Mouse (Mus musculus) hindbrain, embryonic 10.5 days (tissue): ENCODE data around the gene Cdh22. TPM values are rescaled to one million over a fixed set of nuclear protein-coding genes. Genes with fewer than 3 reads are reported as not detected.
A peak's percentile ranks its signal among the peaks of the same experiment; 100 is the strongest.

ENCODE experiments used
- DNase-seq: peaks from one replicate; pipeline ENCODE4 v3.0.0-alpha.2; 2017; ENCODE audit warnings: low spot score
- H3K27ac ChIP-seq: fragments of 300-500 bp; sonication (generic); 2 replicates; pipeline ENCODE4 v1.5.1; 2016; ENCODE audit warnings: mild to moderate bottlenecking, moderate library complexity
- H3K27me3 ChIP-seq: fragments of 300-500 bp; sonication (generic); 2 replicates; pipeline ENCODE4 v1.6.1; 2016; ENCODE audit warnings: mild to moderate bottlenecking; ENCODE audit not compliant: poor library complexity, insufficient read depth, severe bottlenecking
- H3K36me3 ChIP-seq: fragments of 300-500 bp; sonication (generic); 2 replicates; pipeline ENCODE4 v1.6.1; 2016; ENCODE audit warnings: mild to moderate bottlenecking, moderate library complexity
- H3K4me1 ChIP-seq: fragments of 300-500 bp; sonication (generic); replicated peaks from 2 replicates; pipeline ENCODE4 v1.6.1; 2016; ENCODE audit warnings: mild to moderate bottlenecking
- H3K4me3 ChIP-seq: fragments of 300-500 bp; sonication (generic); 2 replicates; pipeline ENCODE4 v1.5.1; 2016; ENCODE audit warnings: mild to moderate bottlenecking, moderate library complexity
- H3K9me3 ChIP-seq: fragments of 300-500 bp; sonication (generic); 2 replicates; pipeline ENCODE4 v1.6.1; 2016; ENCODE audit warnings: mild to moderate bottlenecking, moderate library complexity
- WGBS: fragments of 180-500 bp; shearing (Covaris S2); methylation state at CpG from one replicate; pipeline ENCODE4 v1.1.7; 2016; 5-methylcytosine and 5-hydroxymethylcytosine counted together
- polyA plus RNA-seq: library from polyadenylated mRNA; unstranded; fragments of >200 nt; fragmentation: Nextera tagmentation; extraction: Ambion mirVana; gene quantifications from 2 replicates; pipeline ENCODE4 v1.2.1, GENCODE M21; 2016

Cdh22 gene
- polyA plus RNA-seq, 1 experiment from 2014 or later: 8.7 TPM

DNA sequence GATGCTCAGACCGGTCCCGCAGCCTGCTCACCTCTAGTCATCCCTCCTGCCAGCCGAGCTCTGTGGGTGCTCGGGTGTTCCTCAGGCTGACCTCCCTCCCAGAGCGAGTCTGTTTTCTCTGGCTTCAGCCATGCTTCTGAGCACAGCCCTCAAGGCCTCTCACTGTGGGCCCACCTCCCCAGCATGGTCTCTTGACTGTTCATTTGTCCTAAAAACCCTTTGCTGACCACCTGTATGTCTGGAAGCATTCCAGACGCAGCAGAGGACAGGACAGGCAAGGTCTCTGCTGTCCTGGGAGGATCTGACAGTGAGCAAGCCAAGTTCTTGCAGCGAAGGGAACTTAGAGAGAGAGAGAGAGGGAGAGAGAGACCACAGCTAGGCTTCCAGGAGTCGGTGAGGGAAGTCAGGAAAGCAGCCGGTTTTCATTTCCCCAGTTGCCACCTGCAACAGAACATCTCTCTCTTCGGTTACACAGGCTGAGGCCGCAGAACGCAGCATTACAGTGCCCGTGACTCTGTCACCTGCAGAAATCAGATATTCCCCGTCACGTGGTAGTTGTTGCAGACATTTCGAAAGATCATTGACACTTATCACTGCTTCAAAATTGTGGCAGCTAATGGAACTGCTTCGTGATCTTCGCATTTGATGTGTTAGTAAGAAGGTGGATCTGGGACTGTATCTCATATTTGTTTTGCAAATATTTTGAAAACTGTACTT lies 27.8 kb upstream of the Cdh22 start:
- Histone ChIP-seq H3K27me3 (peaks cover 79% of the 10 kb centered on the region), H3K36me3 (no peaks in the 10 kb centered on the region)
- 69% methylated on average over 18 of the region's 18 CpGs for WGBS

DNA sequence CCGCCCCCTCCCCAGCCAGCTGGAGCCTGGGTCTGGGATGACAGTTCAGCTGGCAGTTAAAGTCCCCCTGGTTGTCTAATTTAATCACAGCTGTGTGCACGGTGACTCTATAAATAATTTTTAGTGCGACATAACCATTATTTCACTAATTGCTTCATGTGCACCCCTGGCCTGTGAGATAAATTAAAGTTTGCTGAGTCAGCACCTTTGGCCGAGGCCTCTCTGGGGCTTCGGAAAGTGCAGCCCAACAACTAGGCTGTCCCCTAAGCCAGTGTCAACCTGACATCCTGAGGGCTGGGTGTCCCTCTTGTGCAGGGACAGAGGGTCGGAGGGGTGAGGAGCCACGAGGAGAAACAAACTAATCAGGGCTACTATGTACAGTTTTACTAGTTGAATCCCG lies 25.2 kb upstream of the Cdh22 start:
- WGBS: 86% methylated on average over 8 of the region's 8 CpGs
- DNase-seq: no peak
- Histone ChIP-seq H3K36me3 (no peaks in the 10 kb centered on the region), H3K4me3 (no peak overlapping the region), H3K27ac (no peak overlapping the region), H3K9me3 (no peaks in the 10 kb centered on the region), H3K27me3 (peaks cover 87% of the 10 kb centered on the region), H3K4me1 (peaks cover 56% of the 10 kb centered on the region)

More for the DNA sequence above, 27.8 kb upstream of the Cdh22 start:
- H3K4me3 ChIP-seq: no peak overlapping the region
- DNase-seq: no peak
- H3K4me1 ChIP-seq: peaks cover 68% of the 10 kb centered on the region
- no peaks in the 10 kb centered on the region for H3K9me3 ChIP-seq
- peak overlapping the region; percentile 46 for H3K27ac ChIP-seq

DNA sequence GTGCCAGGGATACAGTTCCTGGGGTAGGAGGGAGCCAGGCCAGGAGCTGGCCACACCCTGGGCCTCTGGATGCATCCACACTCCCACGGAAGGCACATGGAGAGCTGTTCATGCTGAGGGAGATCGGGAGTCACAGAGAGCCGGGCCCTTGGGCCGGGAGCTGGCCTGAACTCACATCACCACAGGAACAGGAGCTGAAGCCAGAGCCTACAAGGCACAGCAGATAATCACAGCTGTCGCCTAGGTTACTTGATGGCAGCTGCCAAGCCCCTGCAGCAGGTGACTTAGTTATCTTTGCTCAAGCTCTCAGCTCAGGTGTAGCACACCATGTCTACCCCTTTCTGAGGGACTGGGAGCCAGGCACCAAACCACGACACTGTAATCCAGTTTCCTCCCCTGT lies 23.7 kb upstream of the Cdh22 start:
- Histone ChIP-seq H3K27me3 (peaks cover 95% of the 10 kb centered on the region), H3K4me1 (peaks cover 59% of the 10 kb centered on the region), H3K4me3 (no peak overlapping the region), H3K27ac (no peak overlapping the region), H3K9me3 (no peaks in the 10 kb centered on the region), H3K36me3 (no peaks in the 10 kb centered on the region)
- WGBS: 80% methylated on average over 6 of the region's 6 CpGs
- DNase-seq: no peak

DNA sequence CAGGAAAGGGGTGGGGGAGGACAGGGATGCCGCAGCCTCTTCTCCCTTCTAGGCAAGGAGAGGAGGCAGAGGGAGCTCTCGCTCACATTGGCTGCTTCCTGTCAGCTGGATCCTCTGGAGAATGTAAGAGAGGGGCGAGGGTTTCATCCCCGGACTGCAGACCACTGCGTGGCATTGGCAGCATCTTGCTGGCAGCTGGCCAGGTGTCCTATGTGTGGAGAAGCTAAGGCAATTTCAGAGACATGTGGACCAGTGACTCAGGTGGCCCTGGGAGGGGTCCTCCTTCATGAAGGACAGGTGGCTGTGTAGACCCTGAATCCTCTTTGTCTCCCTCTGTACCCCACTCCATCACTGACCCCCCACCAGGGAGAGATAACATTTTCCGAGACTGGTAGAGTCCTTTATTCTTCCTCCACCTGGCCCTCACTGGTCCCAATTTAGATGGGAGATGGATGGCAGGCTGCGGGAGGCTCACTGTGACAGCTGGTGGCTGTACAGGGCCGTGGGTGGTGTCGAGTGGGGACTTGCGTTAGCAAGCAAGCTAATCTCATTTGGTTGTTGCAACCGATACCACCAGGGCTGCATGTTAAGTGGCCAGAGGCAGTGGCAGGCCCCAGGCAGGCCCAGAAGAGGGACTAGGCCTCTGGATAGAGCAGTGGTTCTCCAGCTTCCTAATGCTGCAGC lies 22.6 kb upstream of the Cdh22 start:
- DNase-seq: no peak
- H3K27me3 ChIP-seq: peaks cover 96% of the 10 kb centered on the region
- 58% methylated on average over 11 of the region's 11 CpGs for WGBS
- peaks cover 63% of the 10 kb centered on the region for H3K4me1 ChIP-seq
- no peaks in the 10 kb centered on the region for H3K9me3 ChIP-seq
- H3K27ac ChIP-seq: 0 out of 2 replicates have a peak overlapping the region, but pooled peaks have one; percentile 3
- no peaks in the 10 kb centered on the region for H3K36me3 ChIP-seq
- no peak overlapping the region for H3K4me3 ChIP-seq

DNA sequence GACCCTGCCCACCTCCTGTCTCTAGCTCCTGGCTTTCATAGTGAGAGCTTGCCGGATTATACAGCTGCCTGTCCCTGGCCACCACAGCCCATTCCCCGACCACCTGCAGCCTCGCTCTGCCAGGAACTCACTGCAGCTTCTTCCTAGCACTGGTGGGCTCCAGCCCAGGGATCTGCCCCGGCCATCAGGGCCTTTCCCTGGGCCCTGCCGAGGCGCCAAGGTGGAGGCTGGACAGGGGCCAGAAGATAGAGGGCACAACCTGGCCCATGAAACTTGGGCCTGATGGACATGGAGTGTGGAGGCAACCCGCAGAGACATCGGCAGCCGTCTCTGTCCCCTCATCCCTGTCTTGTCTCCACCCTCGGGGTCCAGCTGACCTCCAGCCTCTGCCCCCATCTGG lies 21.6 kb upstream of the Cdh22 start:
- 68% methylated on average over 10 of the region's 10 CpGs for WGBS
- H3K36me3 ChIP-seq: no peaks in the 10 kb centered on the region
- H3K27ac ChIP-seq: peak overlapping the region; percentile 23; the same call in 1 of the 2 replicates
- H3K4me1 ChIP-seq: peaks cover 54% of the 10 kb centered on the region
- peaks cover 94% of the 10 kb centered on the region for H3K27me3 ChIP-seq
- no peak for DNase-seq
- H3K4me3 ChIP-seq: no peak overlapping the region
- no peaks in the 10 kb centered on the region for H3K9me3 ChIP-seq

DNA sequence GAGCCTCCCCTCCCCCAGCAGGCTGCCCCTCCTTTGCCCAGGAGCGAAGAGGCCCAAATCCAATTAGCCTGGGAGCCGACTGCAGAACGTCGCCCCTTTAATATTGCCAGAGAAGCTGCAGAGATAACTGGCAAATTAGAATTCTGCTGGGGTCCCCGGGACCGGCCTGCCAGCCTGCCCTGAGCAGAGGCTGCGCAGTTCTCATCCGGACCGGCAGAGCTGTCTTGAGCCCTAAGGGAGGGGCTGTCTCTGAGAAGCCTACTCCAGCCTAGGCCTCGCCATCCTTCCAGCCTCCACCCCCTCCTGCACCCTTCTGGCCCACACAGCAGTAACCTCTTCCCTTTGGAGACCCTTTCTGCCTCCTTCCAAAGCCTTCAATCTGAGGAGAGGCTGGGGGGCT lies 19.2 kb upstream of the Cdh22 start:
- WGBS: 9% methylated on average over 10 of the region's 10 CpGs
- Histone ChIP-seq H3K9me3 (no peaks in the 10 kb centered on the region), H3K4me3 (no peak overlapping the region), H3K4me1 (peaks cover 53% of the 10 kb centered on the region), H3K27ac (peak overlapping the region; percentile 26; the same call in 1 of the 2 replicates), H3K36me3 (no peaks in the 10 kb centered on the region), H3K27me3 (peaks cover 92% of the 10 kb centered on the region)
- DNase-seq: no peak

DNA sequence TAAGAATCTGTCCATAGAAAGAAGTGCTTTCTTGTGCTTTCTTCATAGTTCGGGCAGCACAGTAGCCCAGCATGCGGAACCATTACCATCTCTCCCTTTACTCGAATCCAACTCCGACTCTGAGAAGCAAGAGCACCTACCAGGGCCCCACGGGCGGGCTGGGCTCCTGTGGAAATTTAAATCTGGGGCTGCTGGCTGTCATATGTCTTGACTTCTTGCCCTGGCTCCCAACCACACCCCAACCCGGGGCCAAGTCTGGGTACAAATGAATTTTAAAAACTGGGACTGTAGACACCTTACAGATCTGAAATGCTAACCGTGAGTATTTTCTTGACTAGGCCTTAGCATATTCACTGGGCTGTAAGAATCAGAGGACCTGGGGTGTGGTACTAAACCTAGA lies 18.6 kb upstream of the Cdh22 start:
- Histone ChIP-seq H3K4me3 (no peak overlapping the region), H3K27ac (no peak overlapping the region), H3K4me1 (peaks cover 53% of the 10 kb centered on the region), H3K36me3 (no peaks in the 10 kb centered on the region), H3K27me3 (peaks cover 92% of the 10 kb centered on the region), H3K9me3 (no peaks in the 10 kb centered on the region)
- no peak for DNase-seq
- 71% methylated on average over 8 of the region's 8 CpGs for WGBS

DNA sequence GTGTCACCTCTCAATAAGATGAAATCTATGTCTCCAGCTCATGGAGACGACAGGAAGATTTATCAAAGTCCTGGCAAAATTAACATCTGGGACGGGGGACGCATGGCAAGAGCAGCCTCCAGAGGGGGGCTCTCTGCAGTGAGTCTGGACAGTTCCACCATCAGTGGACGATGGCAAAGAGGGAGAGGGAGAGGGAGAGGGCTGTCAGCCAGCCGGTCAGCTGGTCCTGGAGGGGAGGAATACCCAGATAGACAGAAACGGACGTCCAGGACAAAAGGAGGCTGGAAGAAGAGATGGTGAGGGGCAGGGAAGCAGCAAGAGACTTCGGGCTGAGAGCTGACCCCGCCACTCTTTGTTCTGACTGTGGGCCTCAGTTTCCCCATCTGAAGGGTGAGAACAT lies 18.1 kb upstream of the Cdh22 start:
- Histone ChIP-seq H3K27ac (no peak overlapping the region), H3K9me3 (no peaks in the 10 kb centered on the region), H3K36me3 (no peaks in the 10 kb centered on the region), H3K4me3 (no peak overlapping the region), H3K4me1 (peaks cover 52% of the 10 kb centered on the region), H3K27me3 (peaks cover 92% of the 10 kb centered on the region)
- 48% methylated on average over 9 of the region's 9 CpGs for WGBS
- no peak for DNase-seq

DNA sequence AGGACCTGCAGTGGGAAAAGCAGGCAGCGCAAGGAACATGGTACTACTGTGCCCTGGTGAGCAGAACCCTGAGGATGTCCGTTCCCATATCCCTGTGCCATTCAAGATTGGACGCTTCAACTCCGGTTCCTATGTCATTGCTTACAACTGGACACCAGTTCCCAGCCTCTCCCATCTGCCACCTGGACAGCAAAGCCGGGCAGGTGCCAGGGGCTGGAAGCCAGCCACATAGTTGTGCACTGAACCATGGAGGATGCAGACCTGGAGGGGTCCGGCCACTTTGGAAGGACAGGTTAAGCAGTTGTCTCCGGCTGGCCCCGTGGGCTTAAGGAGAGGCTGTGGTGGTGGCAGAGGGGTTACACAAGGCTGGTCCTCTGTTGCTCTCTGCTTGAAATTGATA lies 17.7 kb upstream of the Cdh22 start:
- no peak overlapping the region for H3K4me3 ChIP-seq
- WGBS: 84% methylated on average over 8 of the region's 8 CpGs
- H3K4me1 ChIP-seq: peaks cover 52% of the 10 kb centered on the region
- H3K9me3 ChIP-seq: no peaks in the 10 kb centered on the region
- no peak overlapping the region for H3K27ac ChIP-seq
- H3K36me3 ChIP-seq: no peaks in the 10 kb centered on the region
- DNase-seq: no peak
- peaks cover 93% of the 10 kb centered on the region for H3K27me3 ChIP-seq

DNA sequence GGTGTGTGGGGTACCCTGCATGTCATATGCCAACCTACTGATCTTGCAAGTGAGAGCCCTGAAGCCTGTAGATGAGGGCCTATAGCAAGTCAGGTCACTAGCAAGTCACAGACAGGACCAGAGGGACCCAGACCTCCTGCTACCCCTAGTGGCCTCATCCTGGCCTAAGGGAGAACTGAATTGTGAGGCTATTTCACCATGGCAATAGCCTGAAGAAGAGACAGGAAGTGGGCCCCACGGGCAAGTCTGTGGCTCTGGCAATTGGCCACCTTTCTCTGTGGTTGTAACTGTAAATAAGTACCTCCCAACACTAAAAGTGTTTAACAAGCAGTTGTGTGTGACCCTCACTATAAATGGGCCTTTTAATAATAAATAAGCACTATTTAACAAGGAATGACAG lies 16.2 kb upstream of the Cdh22 start:
- Histone ChIP-seq H3K4me1 (peaks cover 61% of the 10 kb centered on the region), H3K4me3 (no peak overlapping the region), H3K27me3 (peaks cover 93% of the 10 kb centered on the region), H3K36me3 (no peaks in the 10 kb centered on the region), H3K27ac (no peak overlapping the region), H3K9me3 (no peaks in the 10 kb centered on the region)
- WGBS: 87% methylated on average over 1 of the region's 1 CpGs
- no peak for DNase-seq

DNA sequence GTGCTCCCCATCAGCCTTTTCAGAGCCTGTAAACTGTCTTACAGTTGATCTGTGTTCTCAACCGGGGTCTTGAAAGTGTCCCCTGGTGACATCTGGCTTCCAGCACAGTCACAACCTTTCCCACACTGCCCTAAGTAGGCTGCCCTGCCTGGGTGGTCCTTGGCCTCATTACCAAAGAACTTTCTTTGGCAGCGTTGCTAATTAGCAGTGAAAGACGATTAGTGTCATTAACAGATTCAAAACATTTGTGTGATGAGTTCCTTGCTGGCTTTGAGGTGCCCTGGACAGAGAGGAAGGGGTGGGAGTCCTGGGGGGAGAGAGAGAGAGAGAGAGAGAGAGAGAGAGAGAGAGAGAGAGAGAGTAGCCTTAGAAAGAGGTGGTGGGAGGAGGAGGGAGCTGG lies 14.3 kb upstream of the Cdh22 start:
- peaks cover 93% of the 10 kb centered on the region for H3K27me3 ChIP-seq
- H3K9me3 ChIP-seq: no peaks in the 10 kb centered on the region
- 25% methylated on average over 3 of the region's 3 CpGs for WGBS
- no peak for DNase-seq
- H3K36me3 ChIP-seq: no peaks in the 10 kb centered on the region
- peaks cover 60% of the 10 kb centered on the region for H3K4me1 ChIP-seq
- no peak overlapping the region for H3K4me3 ChIP-seq
- no peak overlapping the region for H3K27ac ChIP-seq

DNA sequence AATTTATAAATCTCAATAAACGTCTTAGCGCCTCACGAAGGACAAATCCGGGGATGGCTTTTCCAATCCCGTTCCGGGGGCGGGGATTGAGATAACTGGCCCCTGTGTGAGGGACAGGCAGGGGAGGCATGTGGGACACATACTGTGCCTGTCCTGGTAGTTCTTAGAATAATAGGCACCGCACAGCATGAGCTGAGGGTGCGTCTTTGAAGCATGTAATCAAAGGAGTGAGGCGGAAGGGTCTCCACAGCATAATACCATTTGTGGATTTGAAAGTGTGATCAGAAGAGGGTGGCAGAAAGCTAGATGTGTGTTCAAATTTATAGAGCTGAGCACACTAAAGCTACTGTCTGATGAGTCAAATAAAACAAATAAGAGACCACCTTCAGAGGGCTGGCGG lies 11.7 kb upstream of the Cdh22 start:
- Histone ChIP-seq H3K36me3 (no peaks in the 10 kb centered on the region), H3K27me3 (peaks cover 94% of the 10 kb centered on the region), H3K27ac (no peak overlapping the region), H3K4me1 (peaks cover 57% of the 10 kb centered on the region), H3K9me3 (no peaks in the 10 kb centered on the region), H3K4me3 (no peak overlapping the region)
- 7% methylated on average over 11 of the region's 11 CpGs for WGBS
- DNase-seq: no peak

DNA sequence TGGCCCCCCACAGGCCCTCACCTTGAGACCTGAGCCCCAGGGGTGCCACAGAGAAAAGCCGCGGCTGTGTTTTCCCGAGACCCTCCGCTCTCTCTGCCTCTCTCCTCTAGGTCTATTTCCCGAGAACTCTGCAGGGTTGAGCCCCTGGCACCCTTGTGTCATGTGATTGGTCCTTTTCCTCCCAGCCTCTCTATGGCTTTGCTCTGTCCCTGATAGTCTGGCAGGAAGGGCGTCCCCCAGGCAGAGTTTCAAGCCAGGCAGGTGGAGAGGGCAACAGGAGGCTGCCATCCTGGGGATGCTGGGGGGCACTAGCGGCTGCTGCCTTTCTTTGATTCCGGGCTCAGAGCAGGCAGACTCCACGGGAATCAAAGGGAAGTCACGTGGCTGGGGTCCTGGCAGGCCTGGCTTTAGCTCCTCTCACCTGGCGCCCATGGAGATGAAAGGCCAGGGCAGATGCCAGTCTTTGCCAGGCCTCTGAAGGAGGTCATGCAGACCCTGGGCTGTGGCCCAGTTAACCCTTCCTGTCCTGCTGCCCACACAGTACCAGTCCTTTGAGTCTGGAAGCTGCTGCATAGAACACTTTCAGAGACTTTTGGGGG lies 8.6 kb upstream of the Cdh22 start:
- H3K9me3 ChIP-seq: no peaks in the 10 kb centered on the region
- DNase-seq: no peak
- H3K27me3 ChIP-seq: peaks cover 100% of the 10 kb centered on the region
- peaks cover 53% of the 10 kb centered on the region for H3K4me1 ChIP-seq
- WGBS: 5% methylated on average over 11 of the region's 11 CpGs
- no peaks in the 10 kb centered on the region for H3K36me3 ChIP-seq
- H3K4me3 ChIP-seq: peak overlapping the region; percentile 2; the same call in 1 of the 2 replicates
- H3K27ac ChIP-seq: peak overlapping the region; percentile 18; the same call in 1 of the 2 replicates
